ENCODE assay signal across 24 mouse cellular contexts in genomic region chr13:62510641-62511420, GRCm38 (mm10). TPM values are rescaled to one million over a fixed set of nuclear protein-coding genes. Genes with fewer than 3 reads are reported as not detected.
"Had no signal": no experiment of that assay in that cellular context is flagged by ENCODE, and none has a peak within 500 bp of the region (broad histone marks: within the 10 kb centered on the region; RNA-seq: fewer than 3 reads in every experiment).

No protein-coding gene starts in this region.

RNA-seq across cellular contexts. Expression of gene Gm49359, which starts 44.2 kb away (rescaled TPM):
- polyA plus RNA-seq: erythroblast, embryonic 14.5 days had no signal

RNA-seq across cellular contexts. Expression of gene Zfp935, which starts 47.5 kb away (rescaled TPM):
- total RNA-seq: common myeloid progenitor, adult 5-6 weeks; forebrain, postnatal 0 days; gastrocnemius, postnatal 36 days; gastrocnemius, postnatal 4 days; heart, adult 2 months had no signal
- polyA plus RNA-seq: cortical plate, adult 2 months; embryonic facial prominence, embryonic 10.5 days; embryonic facial prominence, embryonic 13.5 days; embryonic facial prominence, embryonic 14.5 days; embryonic facial prominence, embryonic 15.5 days; erythroblast, embryonic 14.5 days; forebrain, embryonic 10.5 days; forebrain, embryonic 11.5 days; forebrain, embryonic 12.5 days; forebrain, embryonic 13.5 days; forebrain, embryonic 14.5 days; forebrain, embryonic 15.5 days; forebrain, embryonic 16.5 days; forebrain, postnatal 0 days; frontal cortex, adult 2 months; gonadal fat pad, adult 2 months; heart, adult 2 months; heart, embryonic 10.5 days; heart, embryonic 11.5 days; heart, embryonic 12.5 days; heart, embryonic 13.5 days had no signal
